Mouse (Mus musculus) intestine, embryonic 15.5 days (tissue): ENCODE data around the gene Cd300lb. TPM values are rescaled to one million over a fixed set of nuclear protein-coding genes. Genes with fewer than 3 reads are reported as not detected.
A peak's percentile ranks its signal among the peaks of the same experiment; 100 is the strongest.

Experiments
- ATAC-seq: fragments of 200-750 bp; cut with Nextera tagmentation; 2 replicates; pipeline ENCODE4 v1.8.0; 2017; ENCODE audit warnings: moderate TSS enrichment, moderate library complexity
- H3K27ac ChIP-seq: fragments of 300-500 bp; sonication (generic); 2 replicates; pipeline ENCODE4 v1.5.1; 2015; ENCODE audit warnings: mild to moderate bottlenecking, inconsistent platforms
- H3K27me3 ChIP-seq: fragments of 300-500 bp; sonication (generic); replicated peaks from 2 replicates; pipeline ENCODE4 v1.6.1; 2015; ENCODE audit warnings: inconsistent platforms
- H3K36me3 ChIP-seq: fragments of 300-500 bp; sonication (generic); 2 replicates; pipeline ENCODE4 v1.6.1; 2015; ENCODE audit warnings: inconsistent platforms
- H3K4me1 ChIP-seq: fragments of 300-500 bp; sonication (generic); replicated peaks from 2 replicates; pipeline ENCODE4 v1.6.1; 2015; ENCODE audit warnings: inconsistent platforms
- H3K4me2 ChIP-seq: fragments of 300-500 bp; sonication (generic); replicated peaks from 2 replicates; pipeline ENCODE4 v1.6.1; 2015; ENCODE audit warnings: mild to moderate bottlenecking, inconsistent platforms
- H3K4me3 ChIP-seq: fragments of 300-500 bp; sonication (generic); replicated peaks from 2 replicates; pipeline ENCODE4 v1.5.1; 2015; ENCODE audit warnings: inconsistent platforms
- H3K9ac ChIP-seq: fragments of 300-500 bp; sonication (generic); 2 replicates; pipeline ENCODE4 v1.6.1; 2015; ENCODE audit warnings: inconsistent platforms
- H3K9me3 ChIP-seq: fragments of 300-500 bp; sonication (generic); 2 replicates; pipeline ENCODE4 v1.6.1; 2016; ENCODE audit warnings: inconsistent platforms
- WGBS: fragments of 180-500 bp; shearing (Covaris S2); methylation state at CpG from one replicate; pipeline ENCODE4 v1.1.7; 2015; 5-methylcytosine and 5-hydroxymethylcytosine counted together
- polyA plus RNA-seq: library from polyadenylated mRNA; unstranded; fragments of >200 nt; fragmentation: Nextera tagmentation; extraction: Ambion mirVana; gene quantifications from 2 replicates; pipeline ENCODE4 v1.2.1, GENCODE M21; 2015

The Cd300lb gene
- polyA plus RNA-seq, 1 experiment from 2014 or later, result 0.43 TPM

- WGBS, result 73% methylated on average over 2 of the region's 2 CpGs
- H3K4me2 ChIP-seq, result no peak overlapping the region
These were observed 54.5 kb downstream of the Cd300lb start for GRCm38 (mm10) chr11:114879666-114880065.

GRCm38 (mm10) chr11:114877145-114877544 is 57.0 kb downstream of the Cd300lb start:
- Histone ChIP-seq H3K4me3 (no peak overlapping the region), H3K9ac (no peak overlapping the region), H3K27me3 (no peaks in the 10 kb centered on the region), H3K4me1 (peaks cover 24% of the 10 kb centered on the region), H3K4me2 (no peak overlapping the region), H3K9me3 (no peaks in the 10 kb centered on the region), H3K36me3 (no peaks in the 10 kb centered on the region), H3K27ac (no peak overlapping the region)
- 37% methylated on average over 3 of the region's 3 CpGs for WGBS
- no peak for ATAC-seq

More at GRCm38 (mm10) chr11:114879666-114880065, 54.5 kb downstream of the Cd300lb start:
- H3K27me3 ChIP-seq, result no peaks in the 10 kb centered on the region
- H3K9ac ChIP-seq, result no peak overlapping the region
- no peak overlapping the region for H3K27ac ChIP-seq
- ATAC-seq, result no peak
- 0 out of 2 replicates have a peak, but pooled peaks cover 8% of the 10 kb centered on the region for H3K4me1 ChIP-seq
- H3K4me3 ChIP-seq, result no peak overlapping the region
- no peaks in the 10 kb centered on the region for H3K9me3 ChIP-seq
- no peaks in the 10 kb centered on the region for H3K36me3 ChIP-seq

DNA sequence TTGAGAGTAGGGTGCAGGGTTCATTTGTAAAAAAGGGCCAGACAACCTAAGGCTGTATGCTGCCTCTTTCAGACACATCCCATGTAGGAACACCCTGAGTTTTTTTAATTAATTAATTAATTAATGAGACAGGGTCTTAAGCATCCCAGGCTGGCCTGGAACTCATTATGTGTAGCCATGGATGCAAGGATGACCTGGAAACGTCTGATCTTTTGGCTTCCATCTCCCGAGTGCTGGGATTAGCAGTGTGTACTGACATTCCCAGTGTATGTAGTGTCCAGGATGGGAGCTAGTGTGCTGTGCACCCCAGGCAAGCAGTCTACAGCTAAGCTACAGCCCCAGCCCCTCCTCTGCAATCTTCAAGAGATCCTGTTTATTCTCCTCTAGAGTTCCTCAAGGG is 57.6 kb downstream of the Cd300lb start:
- ATAC-seq, result no peak
- Histone ChIP-seq H3K36me3 (no peaks in the 10 kb centered on the region), H3K4me1 (peaks cover 24% of the 10 kb centered on the region), H3K27ac (no peak overlapping the region), H3K4me2 (no peak overlapping the region), H3K4me3 (no peak overlapping the region), H3K9me3 (no peaks in the 10 kb centered on the region), H3K9ac (no peak overlapping the region), H3K27me3 (no peaks in the 10 kb centered on the region)
- 32% methylated on average over 2 of the region's 2 CpGs for WGBS

DNA sequence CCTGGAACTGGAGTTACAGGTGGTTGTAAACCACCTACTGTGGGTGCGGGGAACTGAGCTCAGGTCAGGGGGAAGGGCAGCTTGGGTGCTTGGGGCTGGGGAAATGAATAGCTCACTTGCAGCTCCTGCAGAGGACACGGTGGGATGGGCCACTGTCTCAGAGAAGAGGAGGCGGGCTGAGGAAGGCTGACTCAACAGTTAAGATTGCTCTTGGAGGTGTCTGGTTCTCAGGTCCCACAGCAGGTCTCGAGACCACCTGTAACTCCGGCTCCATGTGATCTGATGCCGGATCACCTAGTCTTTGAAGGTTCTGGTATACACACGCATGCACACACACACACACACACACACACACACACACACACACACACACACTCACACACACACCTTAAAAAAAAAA is 58.0 kb downstream of the Cd300lb start:
- no peak overlapping the region for H3K4me3 ChIP-seq
- H3K4me2 ChIP-seq, result no peak overlapping the region
- H3K27ac ChIP-seq, result no peak overlapping the region
- H3K9ac ChIP-seq, result no peak overlapping the region
- WGBS, result 37% methylated on average over 7 of the region's 7 CpGs
- H3K27me3 ChIP-seq, result no peaks in the 10 kb centered on the region
- H3K9me3 ChIP-seq, result no peaks in the 10 kb centered on the region
- peak; percentile 34; the same call in 1 of the 2 replicates for ATAC-seq
- H3K36me3 ChIP-seq, result no peaks in the 10 kb centered on the region
- H3K4me1 ChIP-seq, result peaks cover 24% of the 10 kb centered on the region

DNA sequence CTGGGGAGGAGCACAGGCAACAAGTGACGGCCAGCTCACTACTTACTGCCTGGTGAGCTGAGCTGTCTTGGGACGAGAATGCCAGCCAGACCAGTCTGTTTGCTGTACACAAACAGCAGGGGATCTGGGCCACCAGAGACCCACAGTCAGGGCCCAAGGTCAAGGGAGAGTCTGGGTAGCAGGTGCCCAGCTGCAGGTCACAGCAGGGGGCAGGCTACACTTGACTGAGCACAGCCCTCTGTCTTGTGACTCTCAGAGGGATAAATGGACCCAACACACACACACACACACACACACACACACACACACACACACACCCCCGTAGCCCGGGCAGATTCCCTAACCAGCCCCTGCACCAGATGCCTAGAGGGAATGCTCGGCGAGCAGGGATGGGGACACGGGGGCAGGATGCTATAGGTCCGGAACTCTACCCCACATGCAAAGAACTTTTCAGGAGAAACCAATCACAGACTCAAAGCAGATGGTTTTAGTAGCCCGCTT is 58.8 kb downstream of the Cd300lb start:
- no peak overlapping the region for H3K27ac ChIP-seq
- WGBS, result 16% methylated on average over 9 of the region's 9 CpGs
- no peak overlapping the region for H3K4me3 ChIP-seq
- no peak overlapping the region for H3K4me2 ChIP-seq
- no peak for ATAC-seq
- H3K9me3 ChIP-seq, result no peaks in the 10 kb centered on the region
- H3K27me3 ChIP-seq, result no peaks in the 10 kb centered on the region
- H3K36me3 ChIP-seq, result peaks cover 5% of the 10 kb centered on the region; the same call in 1 of the 2 replicates
- H3K9ac ChIP-seq, result no peak overlapping the region
- H3K4me1 ChIP-seq, result peaks cover 24% of the 10 kb centered on the region

GRCm38 (mm10) chr11:114874226-114875145 is 59.7 kb downstream of the Cd300lb start:
- ATAC-seq, result no peak; the same call in 1 of the 2 replicates
- peaks cover 5% of the 10 kb centered on the region; the same call in 1 of the 2 replicates for H3K36me3 ChIP-seq
- no peaks in the 10 kb centered on the region for H3K9me3 ChIP-seq
- WGBS, result 57% methylated on average over 9 of the region's 9 CpGs
- H3K4me1 ChIP-seq, result peaks cover 24% of the 10 kb centered on the region
- no peaks in the 10 kb centered on the region for H3K27me3 ChIP-seq
- no peak overlapping the region for H3K4me2 ChIP-seq
- H3K4me3 ChIP-seq, result no peak overlapping the region
- no peak overlapping the region for H3K9ac ChIP-seq
- H3K27ac ChIP-seq, result no peak overlapping the region

DNA sequence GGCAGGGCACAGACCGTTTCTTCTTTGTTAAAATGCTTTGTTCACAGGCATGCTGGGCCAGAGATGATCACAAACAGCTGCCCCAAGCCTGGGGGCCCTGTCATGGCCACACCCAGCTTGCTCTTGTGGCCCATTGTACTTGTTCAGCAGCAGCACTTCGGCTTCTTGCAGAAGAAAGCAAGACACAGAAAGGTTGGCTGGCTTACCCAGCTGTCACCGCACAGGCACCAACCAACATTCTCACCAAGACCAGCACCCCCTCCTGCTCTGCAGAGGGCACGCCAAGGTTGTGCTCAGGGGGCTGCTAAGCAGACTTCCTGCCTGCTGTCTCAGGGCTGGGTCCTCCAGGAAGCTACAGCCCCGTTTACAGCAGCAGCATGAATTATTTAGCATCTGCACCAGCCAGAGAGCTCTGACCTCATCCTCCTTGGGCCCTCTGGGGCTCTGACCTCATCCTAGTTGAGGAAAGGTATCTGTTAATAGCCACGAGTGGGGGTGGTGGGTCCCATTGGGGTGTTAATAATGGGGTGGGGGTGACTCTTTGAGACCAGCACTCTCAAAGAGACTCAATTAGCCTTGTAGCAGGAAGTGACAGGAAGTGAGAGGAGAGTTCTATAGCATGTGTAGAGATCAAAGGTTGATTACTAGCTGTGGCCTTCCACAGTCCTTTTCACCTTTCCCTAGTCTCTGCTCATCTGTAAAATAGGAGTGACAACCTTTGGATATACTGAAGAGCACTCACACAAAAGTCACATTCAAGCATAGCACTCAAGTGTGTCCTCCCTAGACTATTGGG is 61.0 kb downstream of the Cd300lb start:
- H3K27ac ChIP-seq, result peak overlapping the region; percentile 38; the same call in 1 of the 2 replicates
- 28% methylated on average over 6 of the region's 6 CpGs for WGBS
- H3K9me3 ChIP-seq, result no peaks in the 10 kb centered on the region
- H3K4me1 ChIP-seq, result peaks cover 28% of the 10 kb centered on the region
- H3K4me2 ChIP-seq, result no peak overlapping the region
- ATAC-seq, result no peak
- H3K9ac ChIP-seq, result no peak overlapping the region; the same call in 1 of the 2 replicates
- H3K27me3 ChIP-seq, result no peaks in the 10 kb centered on the region
- H3K36me3 ChIP-seq, result peaks cover 8% of the 10 kb centered on the region; the same call in 1 of the 2 replicates
- H3K4me3 ChIP-seq, result no peak overlapping the region

Other genes starting within 250 kb of the Cd300lb start
- 0.21 and 0.29 TPM in 2 replicates for gene Dnaic2, start 207.0 kb downstream of the Cd300lb start, polyA plus RNA-seq
- 0.33 and 0.45 TPM in 2 replicates for gene Kif19a, start 169.0 kb downstream of the Cd300lb start, polyA plus RNA-seq
- gene Btbd17, start 138.4 kb downstream of the Cd300lb start, polyA plus RNA-seq, result 1.4 and 1.5 TPM in 2 replicates
- gene Gpr142, start 135.5 kb downstream of the Cd300lb start, polyA plus RNA-seq, result 0.21 and 0.51 TPM in 2 replicates
- gene Gprc5c, start 83.2 kb downstream of the Cd300lb start, polyA plus RNA-seq, result 15.5 and 16.0 TPM in 2 replicates
- 1.2 and 2.2 TPM in 2 replicates for gene Cd300a, start 44.3 kb downstream of the Cd300lb start, polyA plus RNA-seq
- not detected in 2 replicates for gene Cd300c, start 34.8 kb upstream of the Cd300lb start, polyA plus RNA-seq
- 0.19 and 0.34 TPM in 2 replicates for gene Cd300ld, start 55.5 kb upstream of the Cd300lb start, polyA plus RNA-seq
- gene Cd300c2, start 67.5 kb upstream of the Cd300lb start, polyA plus RNA-seq, result 1.9 and 2.8 TPM in 2 replicates
- gene Cd300ld2, start 81.8 kb upstream of the Cd300lb start, polyA plus RNA-seq, result not detected in 2 replicates
- not detected in 2 replicates for gene Cd300ld4, start 92.6 kb upstream of the Cd300lb start, polyA plus RNA-seq
- gene Cd300ld5, start 103.4 kb upstream of the Cd300lb start, polyA plus RNA-seq, result not detected in 2 replicates
- gene Cd300ld3, start 114.0 kb upstream of the Cd300lb start, polyA plus RNA-seq, result not detected in 2 replicates
- gene Cd300e, start 127.8 kb upstream of the Cd300lb start, polyA plus RNA-seq, result 0.06 and 0.28 TPM in 2 replicates
- 3.6 and 3.7 TPM in 2 replicates for gene Rab37, start 157.0 kb upstream of the Cd300lb start, polyA plus RNA-seq
- 0.85 and 1.2 TPM in 2 replicates for gene Cd300lf, start 199.6 kb upstream of the Cd300lb start, polyA plus RNA-seq
- 252 and 270 TPM in 2 replicates for gene Slc9a3r1, start 229.0 kb upstream of the Cd300lb start, polyA plus RNA-seq